Mouse (Mus musculus): ENCODE measurements at regions not wholly inside any gene's neighbourhood (a gene's known extent, or its start where the extent isn't known, plus 50 kb on each side); places are given as distances from the start of the nearest gene placed in this dataset.

GRCm38 (mm10) chr7:76121242-76121844, 108.3 kb upstream of the Agbl1 start:
- TF ChIP-seq CTCF (IDR thresholded peaks at IDR 0.05; ENCODE audit: low read depth) (no peak), EP300 (optimal IDR thresholded peaks at IDR 0.05) (no peak)
